Mouse (Mus musculus): ENCODE measurements around the gene Rab25.
"Not testable (repeated sequence)": the region's sequence is repeated elsewhere in the genome, so short reads cannot be mapped to it uniquely, and the experiment has no call there.

Gene Rab25

DNA sequence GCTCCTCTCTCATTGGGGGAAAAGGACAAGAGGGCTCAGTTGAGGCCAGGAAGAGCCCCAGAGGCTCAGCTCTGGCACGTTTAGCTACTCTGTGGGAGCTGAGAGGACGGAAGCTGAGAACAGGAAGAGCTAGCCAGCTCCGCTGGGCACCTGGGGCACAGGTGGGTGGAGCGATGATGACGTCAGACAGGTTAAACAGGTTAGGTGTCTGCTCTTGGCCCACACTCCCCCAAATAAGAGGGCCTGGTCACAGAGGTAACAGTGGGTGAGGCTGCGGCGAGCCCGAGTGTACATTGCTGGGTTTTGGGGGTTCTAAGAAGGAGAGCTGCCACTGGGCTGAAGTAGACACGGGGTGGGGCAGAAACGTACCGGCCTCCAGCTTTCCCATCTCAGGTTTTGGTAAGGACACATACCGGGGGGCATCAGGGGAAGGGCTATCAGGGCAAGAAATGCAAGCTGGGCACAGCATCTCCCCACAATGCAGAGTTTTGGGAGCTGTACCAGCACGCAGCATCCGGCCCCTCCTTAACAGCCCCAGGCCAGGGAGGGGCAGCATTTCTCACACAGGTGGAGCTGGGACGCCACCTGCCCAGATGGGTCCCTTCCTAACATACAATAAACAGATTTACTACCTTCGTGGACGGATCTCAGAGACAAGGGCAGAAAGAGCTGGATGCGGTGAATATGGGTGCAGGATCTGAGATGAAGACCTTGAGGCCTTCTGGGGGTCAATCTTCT is at the start of gene Rab25:
Gene Rab25, minus strand, starts transcription at position 121 of the 738 bp plus-strand sequence.
- peak; percentile 69 for DNase-seq

DNA sequence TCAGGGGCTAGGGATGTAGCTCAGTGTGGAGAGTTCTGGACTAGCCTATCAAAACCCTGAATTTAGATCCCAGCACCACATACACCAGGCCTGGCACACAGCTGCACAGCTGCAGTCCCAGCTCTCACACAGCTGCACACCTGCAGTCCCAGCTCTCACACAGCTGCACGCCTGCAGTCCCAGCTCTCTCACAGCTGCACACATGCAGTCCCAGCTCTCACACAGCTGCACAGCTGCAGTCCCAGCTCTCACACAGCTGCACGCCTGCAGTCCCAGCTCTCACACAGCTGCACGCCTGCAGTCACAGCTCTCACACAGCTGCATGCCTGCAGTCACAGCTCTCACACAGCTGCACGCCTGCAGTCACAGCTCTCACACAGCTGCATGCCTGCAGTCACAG is 48.4 kb upstream of the Rab25 start:
- DNase-seq = not testable (repeated sequence)

DNA sequence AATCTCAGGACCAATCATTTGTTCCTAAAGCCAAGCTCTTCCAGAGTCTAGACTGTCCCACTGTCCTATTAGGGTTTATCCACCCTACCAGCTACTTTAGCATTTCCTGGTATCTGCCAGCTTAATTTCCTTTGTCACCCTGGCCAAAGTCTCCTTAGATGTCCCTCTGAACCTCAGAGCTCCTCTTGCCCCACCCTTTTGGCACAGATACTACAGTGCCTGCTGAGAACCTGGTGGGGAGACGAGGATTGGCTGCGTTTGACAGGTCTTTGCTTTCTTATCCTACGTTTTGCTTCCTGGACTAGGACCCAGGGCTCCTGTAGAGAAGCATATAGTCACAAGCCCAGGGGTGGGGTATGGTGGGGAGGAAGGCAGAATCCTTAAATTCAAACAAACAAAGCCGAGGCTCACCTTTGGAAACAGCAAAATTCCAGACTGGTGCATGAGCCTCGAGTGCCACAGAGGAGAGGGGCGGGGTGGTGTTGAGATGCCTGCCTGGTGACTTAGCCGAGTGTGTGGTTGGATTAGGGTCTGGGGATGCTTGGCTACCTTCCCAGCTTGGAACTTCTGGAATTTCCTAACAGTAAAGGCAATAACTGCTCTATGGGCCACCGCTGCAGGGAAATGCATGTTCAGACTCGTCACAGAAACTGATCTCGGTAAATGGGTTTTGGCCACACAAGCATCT is 45.9 kb upstream of the Rab25 start:
- DNase-seq = peak; percentile 47

DNA sequence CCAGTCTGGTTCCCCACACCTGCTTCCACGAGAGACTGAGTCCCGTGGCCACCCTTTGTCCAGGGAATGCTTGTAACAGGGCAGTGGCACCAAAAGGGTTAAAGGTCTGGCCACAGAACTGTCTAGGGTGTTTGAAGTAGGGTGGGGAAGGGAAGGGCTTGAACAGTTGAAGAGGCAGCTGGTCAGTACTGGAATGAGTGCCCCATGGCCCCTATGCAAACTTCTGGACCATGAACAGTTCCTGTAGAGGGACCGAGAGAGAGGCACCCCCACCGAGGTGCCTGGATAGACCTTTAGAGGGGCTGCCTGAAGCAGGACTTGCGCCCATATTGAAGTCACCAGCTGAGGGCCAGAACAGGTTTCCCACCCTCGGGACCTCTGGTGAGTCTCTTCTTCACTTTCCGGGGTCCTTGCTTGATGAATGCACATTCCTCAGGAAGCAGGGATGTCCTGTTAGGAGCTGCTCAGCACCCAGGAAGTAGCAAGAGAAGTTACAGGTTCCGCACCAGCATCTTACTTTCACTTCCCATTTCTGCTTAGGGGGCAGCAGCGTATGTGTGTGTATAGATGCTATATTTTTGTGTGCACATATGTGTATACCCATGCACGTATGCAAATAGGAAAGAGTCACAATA is 45.0 kb upstream of the Rab25 start:
- no peak for DNase-seq

DNA sequence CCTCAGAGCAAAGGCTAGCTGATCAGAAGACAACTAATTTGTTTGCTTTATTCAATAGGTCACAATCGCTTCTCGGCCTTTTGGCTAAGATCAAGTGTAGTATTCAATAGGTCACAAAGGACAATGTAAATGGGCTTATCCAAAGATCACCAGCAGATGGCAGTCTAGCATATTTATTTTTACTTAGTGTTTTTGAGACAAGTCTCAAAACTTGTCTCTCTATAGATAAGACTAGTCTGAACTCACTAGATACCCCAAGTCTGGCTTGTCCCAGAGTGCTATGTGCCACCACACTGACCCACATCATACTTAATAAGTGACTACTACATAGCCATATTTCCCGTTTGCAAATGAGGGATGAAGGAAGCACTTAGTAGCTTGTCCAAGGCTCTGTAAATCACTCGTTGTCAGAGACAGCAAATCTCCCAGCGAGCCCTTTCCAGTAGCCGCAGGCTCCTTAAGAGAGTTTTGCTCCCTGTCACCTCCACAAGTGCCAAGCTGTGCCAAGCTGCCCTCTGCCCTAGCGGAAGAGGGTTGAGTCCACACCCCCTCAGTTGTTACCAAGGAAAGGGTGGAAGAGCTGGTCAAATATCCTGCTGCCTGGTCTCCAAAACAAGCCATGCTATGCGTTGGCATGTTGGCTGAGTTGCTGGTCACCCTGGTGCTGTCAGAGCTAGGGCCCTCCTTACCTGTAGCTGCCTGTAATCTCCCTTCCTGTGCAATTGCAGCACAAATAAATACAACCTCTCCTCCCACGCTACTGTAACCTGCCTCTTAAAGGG is 44.0 kb upstream of the Rab25 start:
- peak; percentile 57 for DNase-seq

DNA sequence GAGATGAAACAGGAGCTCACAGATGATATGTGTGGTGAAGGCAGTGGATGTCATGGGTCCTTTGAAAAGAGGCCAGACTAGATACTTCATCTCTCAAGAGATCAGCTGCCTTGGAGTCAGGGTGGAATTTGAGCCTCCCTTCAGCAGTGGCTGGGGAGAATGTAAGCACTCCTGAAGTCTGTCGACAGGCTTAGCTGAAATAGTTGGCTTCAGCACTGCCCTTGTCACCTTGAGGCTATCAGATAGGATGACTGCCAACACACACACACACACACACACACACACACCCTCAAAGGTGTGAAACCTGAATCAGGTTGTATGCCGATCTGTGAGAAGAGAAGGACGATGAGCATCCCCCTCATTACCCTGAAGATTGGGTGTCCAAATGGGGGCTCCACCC is 42.9 kb upstream of the Rab25 start:
- no peak for DNase-seq

DNA sequence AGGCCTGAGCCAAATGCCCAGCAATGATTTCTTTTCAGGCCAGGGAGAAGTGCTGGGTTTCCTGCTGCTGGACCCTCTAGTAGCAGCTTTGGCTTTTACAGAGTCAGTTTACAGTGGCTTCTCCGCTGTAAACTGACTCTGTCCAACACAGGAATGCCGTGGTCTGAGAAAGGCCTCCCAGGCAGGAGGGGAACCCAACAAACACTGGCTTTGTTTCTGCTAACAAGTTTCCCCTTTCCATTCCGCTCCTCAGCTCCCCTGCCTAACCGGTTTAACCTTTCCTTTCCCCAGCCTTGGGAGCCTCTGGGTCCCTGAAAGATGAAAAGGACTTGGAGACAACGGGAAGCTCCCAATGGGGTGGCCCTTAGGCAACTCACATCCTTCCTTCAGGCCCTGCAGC is 42.1 kb upstream of the Rab25 start:
- no peak for DNase-seq

DNA sequence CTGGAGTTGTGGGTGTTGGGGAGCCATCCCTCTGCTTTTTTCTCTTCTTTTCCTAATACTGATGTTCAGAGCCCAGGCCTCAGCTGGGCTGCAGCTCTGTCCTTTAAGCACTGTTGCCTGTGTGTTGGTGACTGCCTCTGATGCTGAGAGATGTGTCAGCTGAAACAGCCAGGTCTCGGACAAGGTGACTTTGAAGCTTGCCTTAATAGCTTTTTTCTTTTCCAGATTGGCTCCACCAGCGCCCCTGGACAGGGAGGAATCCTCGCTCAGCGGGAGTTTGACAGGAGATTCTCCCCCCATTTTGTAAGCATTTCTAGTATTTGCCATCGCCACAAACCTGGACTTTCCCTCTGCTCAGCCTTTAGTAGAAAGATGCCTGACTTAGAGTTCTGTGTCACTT is 38.5 kb upstream of the Rab25 start:
- no peak for DNase-seq

DNA sequence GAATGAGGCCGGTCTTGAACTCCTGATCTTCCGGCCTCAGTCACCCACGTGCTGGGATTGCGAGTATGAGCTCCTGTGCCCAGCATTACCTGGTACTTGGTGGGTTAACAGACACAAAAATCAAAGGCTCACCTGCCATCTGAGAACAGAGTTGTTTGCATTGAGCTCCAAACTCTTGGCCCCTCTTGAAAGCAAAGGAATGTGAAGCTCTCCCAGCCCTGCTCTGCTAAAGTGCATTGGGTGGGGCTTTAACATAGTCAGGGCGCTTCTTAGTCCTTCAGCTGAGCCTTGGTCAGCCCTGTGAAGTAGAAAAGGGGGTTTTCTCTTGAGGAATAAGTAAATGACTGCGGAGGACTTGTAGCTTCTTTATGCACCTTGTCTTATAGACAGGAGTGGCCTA is 37.7 kb upstream of the Rab25 start:
- DNase-seq = no peak

DNA sequence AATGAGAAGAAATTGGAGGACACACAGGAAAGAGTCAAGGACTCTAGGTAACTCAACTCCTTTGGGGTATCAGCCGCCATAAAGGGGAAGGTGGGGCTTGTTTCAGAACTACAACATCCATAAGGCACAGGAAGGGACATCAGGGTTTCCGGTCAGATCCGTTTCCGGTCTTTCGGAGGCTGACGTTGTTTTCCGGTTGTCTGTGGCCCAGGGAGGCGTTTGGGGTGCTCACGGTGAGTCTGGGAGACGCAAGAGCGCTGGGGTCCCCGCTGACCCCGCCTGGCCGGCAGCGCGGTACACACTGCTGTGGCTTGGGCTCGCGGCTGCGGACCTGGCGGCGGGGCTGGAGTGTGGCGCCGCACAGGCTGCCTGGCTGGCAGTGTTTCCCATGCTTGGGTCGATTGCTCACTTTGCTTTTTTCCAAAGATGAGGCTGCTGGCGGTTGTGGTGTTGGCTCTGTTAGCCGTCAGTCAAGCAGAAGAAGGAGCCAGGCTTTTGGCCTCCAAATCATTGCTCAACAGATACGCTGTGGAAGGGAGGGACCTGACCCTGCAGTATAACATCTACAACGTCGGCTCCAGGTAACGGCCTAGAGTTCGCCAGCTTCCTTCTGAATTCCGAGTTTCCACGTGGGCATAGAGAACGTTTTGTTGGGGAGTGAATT is 31.5 kb upstream of the Rab25 start:
- peak; percentile 84 for DNase-seq

DNA sequence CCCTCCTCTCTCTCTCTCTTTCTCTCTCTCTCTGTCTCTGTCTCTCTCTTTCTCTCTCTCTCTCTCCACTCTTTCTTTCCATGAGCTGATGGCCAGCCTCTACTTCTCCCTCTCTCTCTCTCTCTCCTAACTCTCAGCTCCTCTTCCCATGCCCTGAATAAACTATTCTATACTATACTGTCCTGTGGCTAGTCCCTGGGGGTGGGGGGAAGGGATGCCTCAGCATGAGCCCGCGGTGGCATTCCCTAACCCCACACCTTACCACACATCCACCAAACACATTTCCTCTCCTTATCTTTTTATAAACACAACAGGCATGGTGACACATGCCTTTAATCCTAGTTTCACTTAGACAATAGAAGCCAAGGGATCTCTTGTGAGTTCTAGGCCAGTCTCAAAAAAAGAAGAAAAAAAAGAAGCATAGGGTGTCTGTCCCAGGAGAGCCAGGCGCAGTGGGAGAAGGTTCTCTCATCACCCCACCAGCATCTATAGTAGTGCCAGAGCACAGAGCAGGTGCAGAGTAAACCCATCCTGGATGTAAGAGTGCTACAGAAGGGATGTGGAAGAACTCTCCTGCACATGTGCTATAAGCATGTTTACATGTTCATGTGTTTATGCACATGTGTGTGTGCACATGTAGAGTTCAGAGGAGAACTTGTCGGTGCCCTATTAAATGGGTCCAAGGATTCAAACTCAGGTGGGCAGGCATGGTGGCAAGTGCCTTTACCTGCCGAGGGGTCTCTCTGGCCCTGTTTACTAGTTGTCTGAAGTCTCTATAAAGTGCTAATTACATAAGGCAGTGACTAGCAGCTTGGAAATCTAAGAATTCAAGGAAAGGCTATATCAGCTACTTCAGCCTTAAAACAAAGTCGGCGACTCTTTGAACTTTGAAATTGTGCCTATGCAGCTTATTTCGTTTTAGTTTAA is 30.7 kb upstream of the Rab25 start:
- DNase-seq = no peak

DNA sequence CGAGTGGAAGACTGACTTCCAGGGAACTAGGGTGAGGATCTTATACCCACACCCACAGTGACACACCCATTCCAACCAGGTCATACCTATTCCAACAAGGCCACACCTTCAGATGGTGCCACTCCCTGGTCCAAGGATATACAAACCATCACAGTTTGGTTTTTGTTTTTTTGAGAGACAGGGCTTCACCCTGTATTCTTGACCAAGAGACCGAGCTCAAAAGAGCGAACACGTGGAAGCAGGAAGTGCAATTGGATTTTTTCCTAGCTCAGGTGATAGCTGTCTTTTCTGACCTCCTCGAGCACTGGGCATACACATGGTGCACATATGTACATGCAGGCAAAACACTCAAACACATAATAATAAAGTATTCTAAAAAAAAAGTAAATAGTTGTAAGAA is 29.7 kb upstream of the Rab25 start:
- not testable (repeated sequence) for DNase-seq

DNA sequence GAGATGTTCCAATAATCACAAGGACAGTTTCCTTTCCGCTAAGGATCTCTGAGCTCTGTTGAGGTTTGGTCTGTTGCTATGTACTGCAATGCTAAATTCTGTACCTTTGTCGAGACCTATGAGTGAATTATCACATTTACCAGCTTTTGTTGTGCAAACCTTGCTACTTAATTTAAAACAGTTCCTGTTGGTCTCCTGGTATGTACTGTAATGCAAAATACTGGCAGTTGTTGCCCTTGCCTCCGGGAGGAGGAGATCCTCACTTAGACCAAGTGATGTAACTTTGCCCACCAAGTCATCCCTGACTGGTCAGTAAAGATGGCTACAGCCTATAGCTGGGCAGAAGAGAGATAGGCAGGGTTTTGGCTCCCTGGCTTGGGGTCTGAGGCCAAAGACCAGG is 27.4 kb upstream of the Rab25 start, which contains the start of gene Ssr2:
Gene Ssr2, plus strand, starts transcription at position 337 of the 400 bp plus-strand sequence.
- no peak for DNase-seq

DNA sequence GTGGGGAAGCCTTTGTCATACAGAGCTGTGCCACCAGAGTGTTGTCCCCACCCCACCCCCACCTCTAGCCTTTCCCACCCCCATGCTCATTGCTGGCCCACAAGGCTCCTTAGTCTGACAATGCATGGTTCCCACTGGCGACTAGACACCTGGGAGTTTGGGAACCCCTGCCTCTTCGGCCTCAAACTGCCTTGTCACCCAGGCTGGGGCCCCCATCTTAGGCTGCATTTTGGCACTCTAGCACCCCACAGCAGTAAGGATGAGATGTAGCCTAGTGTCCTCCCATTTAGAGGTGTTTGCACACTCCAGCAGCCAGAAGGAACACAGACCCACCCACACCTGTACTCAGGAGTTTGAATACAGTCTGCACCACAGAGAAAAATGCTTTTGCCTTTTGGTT is 25.7 kb upstream of the Rab25 start:
- no peak for DNase-seq

DNA sequence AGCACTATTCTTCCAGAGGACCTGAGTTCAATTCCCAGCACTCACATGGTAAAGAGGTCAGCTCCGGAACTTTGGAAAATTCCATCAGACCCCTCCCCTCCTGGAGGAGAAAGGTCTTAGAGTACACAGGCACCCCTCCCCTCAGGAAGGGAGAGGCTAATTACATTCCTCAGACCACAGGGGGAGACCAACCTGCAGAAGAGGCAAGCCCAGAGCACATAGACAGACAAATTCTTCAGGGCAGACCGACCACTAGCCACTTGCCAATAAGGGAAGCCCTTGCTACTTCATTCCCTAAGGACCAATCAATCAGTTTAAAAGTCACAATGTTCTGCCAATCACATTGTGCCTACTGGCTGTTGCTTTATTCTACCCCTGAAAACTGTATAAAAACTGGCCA is 24.7 kb upstream of the Rab25 start:
- DNase-seq = no peak

DNA sequence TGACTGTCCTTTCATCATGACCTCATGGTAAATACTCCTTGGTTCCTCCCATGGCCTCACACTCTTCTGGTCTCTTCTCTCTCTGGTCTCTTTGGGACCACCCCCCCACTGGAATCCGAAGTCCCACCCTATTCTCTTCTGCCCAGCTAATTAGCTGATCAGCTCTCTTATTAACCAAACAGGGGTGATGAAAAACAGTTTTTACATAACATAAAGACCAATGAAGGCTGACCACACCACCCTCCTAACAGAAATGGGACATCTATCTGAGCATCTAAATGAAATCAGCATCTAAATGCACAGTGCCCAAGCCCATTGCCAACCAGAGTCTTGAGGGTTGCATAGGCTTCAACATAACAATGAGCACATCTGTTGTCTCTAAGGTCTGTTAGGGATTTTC is 23.8 kb upstream of the Rab25 start:
- DNase-seq = no peak

DNA sequence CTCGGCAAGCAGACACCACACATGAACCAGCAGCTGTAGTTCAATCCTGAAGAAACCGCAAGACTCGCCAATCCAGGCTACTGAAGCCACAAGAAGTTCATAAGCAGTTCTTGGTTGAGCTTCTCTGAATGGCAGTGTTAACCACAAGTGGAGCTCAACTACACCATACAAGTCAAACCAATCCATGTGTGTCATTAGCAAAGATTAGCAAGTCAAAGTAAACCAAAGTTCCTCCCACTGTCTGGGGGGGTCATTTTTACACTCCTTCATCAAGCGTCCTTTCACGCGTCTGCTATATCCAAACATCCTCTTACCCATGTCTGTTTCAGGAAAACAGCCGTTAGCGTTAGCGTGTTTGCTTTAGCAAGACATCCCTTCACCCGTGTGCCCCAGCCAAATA is 22.2 kb upstream of the Rab25 start:
- DNase-seq = no peak

DNA sequence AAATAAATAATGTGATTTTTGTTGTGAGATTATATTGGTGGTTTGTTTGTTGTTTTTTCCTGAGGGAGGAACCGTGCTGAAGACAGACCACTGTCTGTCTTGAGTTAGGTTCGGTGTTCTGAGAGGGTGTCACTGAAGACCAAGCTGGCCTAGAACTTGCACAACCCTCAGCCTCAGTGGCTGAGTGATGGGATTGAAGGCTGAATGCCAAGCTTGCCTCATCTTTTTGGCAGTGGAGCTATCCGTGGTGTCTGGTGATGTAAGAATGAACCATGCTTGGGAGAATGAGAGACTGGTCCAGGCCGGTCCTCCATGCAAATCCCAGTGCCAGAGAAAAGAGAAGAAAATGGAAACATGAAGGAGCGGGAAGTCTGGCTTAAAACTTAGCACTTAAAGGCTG is 21.6 kb upstream of the Rab25 start:
- no peak for DNase-seq

DNA sequence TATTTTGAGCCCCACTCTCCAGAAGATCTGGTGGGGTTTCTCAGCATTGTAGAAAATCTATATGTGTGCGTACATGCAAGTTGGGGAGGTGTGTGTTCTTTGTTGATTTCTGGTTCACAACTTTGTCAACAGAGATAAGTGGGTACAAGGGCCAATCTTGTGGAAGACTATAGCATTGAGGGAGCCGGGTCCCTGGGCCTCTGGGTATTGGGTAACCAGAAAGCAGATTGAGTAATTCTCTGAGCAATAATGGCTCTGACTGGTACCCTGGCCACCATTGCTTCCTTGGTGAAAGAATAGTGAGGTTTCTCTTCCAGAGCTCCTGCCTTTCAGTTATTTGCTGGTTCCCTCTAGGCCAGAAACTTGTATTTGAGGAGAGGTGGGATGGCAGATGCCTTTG is 21.0 kb upstream of the Rab25 start:
- DNase-seq = no peak

DNA sequence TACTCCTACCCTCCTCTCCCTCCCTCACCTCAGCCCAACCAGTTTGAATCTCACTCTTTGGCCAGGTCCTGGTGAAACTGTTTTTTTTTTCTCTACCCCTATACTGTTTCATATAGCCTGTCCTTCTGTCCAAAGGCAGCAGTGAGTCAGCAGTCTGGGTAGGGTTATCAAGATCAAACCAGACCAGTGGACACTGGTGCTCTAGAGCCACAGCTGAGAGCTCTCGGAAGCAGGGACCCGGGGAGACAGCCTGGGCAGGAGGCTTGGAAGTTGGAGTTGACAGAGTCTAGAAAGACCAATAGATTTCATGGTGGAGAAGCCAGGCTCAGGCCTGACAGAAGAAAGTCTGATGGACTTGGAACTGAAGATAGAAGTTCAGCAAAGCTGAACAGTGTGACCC is 20.5 kb upstream of the Rab25 start:
- DNase-seq = no peak

DNA sequence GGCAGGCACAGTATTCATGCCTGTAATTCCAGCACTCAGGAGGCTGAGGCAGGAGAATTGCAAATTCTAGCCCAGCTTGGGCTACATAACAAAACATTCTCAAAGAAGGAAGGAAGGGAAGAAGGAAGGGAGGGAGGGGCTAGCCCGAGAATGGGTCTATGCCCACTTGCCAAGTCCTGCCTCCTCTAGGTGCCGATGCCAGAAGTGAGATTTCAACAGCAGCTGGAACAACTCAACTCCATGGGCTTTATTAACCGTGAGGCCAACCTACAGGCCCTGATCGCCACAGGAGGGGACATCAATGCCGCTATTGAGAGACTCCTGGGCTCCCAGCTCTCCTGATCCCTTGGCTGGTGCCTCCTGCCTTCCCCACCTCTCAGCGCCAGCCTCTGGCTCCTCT is 19.8 kb upstream of the Rab25 start:
- no peak for DNase-seq

All from kidney, postnatal 10 days (tissue).